Mouse (Mus musculus): ENCODE results near the gene Olfr155.

DNA sequence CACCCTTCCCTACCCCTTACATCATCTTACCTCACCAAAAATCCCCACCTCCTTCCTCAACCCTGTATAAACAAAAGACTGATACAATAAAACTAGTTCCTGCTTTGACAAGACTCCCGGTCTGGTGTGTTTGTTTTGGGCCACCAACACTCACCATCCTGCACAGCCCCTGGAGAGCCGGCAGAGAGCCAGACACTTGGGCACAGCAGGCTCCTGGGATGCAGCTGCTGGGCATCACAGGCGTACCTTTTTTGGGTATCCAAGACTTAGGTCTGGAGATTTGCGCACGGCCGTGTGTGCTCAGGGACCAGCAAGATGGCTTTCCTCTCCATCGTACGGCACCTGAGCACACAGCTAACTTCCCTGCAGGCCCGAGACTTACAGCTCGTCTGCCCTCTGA is 8.5 kb downstream of the Olfr155 start:
- TF ChIP-seq POLR2A (IDR thresholded peaks at IDR 0.05; ENCODE audit: insufficient read depth, low read length) = no peak
- no peak for TF ChIP-seq CTCF (IDR thresholded peaks at IDR 0.05; ENCODE audit: low read depth, low read length)
